Mouse (Mus musculus): ENCODE measurements at regions not wholly inside any gene's neighbourhood (a gene's known extent, or its start where the extent isn't known, plus 50 kb on each side); places are given as distances from the start of the nearest gene placed in this dataset.

DNA sequence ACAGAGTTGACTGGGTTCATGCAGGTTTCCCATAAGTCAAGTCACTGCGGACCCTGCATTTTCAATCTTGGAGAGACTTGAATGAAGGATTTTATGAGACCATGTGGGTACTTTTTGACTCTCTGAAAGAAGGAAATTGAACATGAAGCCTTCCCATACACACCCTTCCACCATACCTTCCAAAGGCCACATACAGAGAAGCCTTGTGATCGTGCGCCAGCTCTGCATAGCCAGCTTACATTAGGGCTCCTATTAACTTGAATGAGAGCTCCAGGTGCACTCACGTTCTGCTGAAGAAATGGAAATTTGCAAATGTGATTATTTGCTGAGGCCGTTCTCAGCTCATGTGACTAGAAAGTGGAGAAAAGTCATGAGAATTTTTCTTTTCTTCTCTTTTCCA, 349.1 kb upstream of the Slc35b3 start:
- TF ChIP-seq CTCF (IDR thresholded peaks at IDR 0.05) (no peak), EP300 (IDR thresholded peaks at IDR 0.05; ENCODE audit: insufficient read depth, low read depth, low read length) (no peak), POLR2A (IDR thresholded peaks at IDR 0.05; ENCODE audit: insufficient read depth, low read depth, low read length) (no peak)
